ENCODE assay signal across 8 mouse cellular contexts in genomic region chr5:134316721-134317120, GRCm38 (mm10). TPM values are rescaled to one million over a fixed set of nuclear protein-coding genes. Genes with fewer than 3 reads are reported as not detected.
A peak's percentile ranks its signal among the peaks of the same experiment; 100 is the strongest.
DNase-seq lines count a peak whose midpoint lies in the region; ATAC-seq lines count a peak whose summit lies in the region.

No protein-coding gene starts in this region.

- H3K4me1 ChIP-seq in heart, embryonic 14.5 days (ENCODE audit: control insufficient read depth in 2 of 2, insufficient read depth in 2 of 2, low read length in 2 of 2): peaks cover 10 to 25% of the 10 kb centered on the region in 2 experiments
- peaks cover 25% of the 10 kb centered on the region for H3K4me1 ChIP-seq in hindbrain, embryonic 12.5 days
- H3K4me1 ChIP-seq in limb, embryonic 10.5 days: peaks cover 31% of the 10 kb centered on the region

- H3K27me3 ChIP-seq in heart, embryonic 14.5 days (ENCODE audit: control insufficient read depth, insufficient read depth, low read length): no peaks in the 10 kb centered on the region
- H3K27me3 ChIP-seq in hindbrain, embryonic 12.5 days: no peaks in the 10 kb centered on the region
- no peaks in the 10 kb centered on the region for H3K27me3 ChIP-seq in limb, embryonic 10.5 days (ENCODE audit: low read depth, poor library complexity, severe bottlenecking)

- no peak for ATAC-seq in heart, embryonic 14.5 days (ENCODE audit: insufficient number of reproducible peaks, insufficient read depth, low FRiP score, low read depth)
- ATAC-seq in hindbrain, embryonic 12.5 days (ENCODE audit: low FRiP score): no peak

- H3K36me3 ChIP-seq in heart, embryonic 14.5 days (ENCODE audit: control insufficient read depth, insufficient read depth, low read length): no peaks in the 10 kb centered on the region
- H3K36me3 ChIP-seq in hindbrain, embryonic 12.5 days: no peaks in the 10 kb centered on the region
- H3K36me3 ChIP-seq in limb, embryonic 10.5 days: peaks cover 5% of the 10 kb centered on the region

- H3K9ac ChIP-seq in heart, embryonic 14.5 days (ENCODE audit: low read length): no peak overlapping the region
- no peak overlapping the region for H3K9ac ChIP-seq in hindbrain, embryonic 12.5 days

- no peak for DNase-seq in heart, adult 18-20 months
- DNase-seq in adrenal gland, postnatal 14 days: peak; percentile 77
- no peak for DNase-seq in limb, embryonic 10.5 days (ENCODE audit: low spot score)
- no peak for DNase-seq in thymus, postnatal 10 days (ENCODE audit: low spot score in 2 of 2)
- DNase-seq in gastrocnemius, postnatal 25 days: no peak
- no peak for DNase-seq in cerebellum, postnatal 36 days

- no peak overlapping the region for H3K4me3 ChIP-seq in heart, embryonic 14.5 days (ENCODE audit: control insufficient read depth in 1 of 2, insufficient read depth in 1 of 2, low read depth in 1 of 2, low read length in 2 of 2)
- no peak overlapping the region for H3K4me3 ChIP-seq in hindbrain, embryonic 12.5 days
- no peak overlapping the region for H3K4me3 ChIP-seq in limb, embryonic 10.5 days

- no peaks in the 10 kb centered on the region for H3K9me3 ChIP-seq in heart, embryonic 14.5 days (ENCODE audit: control insufficient read depth, low read length)
- H3K9me3 ChIP-seq in hindbrain, embryonic 12.5 days (replicated peaks): no peaks in the 10 kb centered on the region
- no peaks in the 10 kb centered on the region for H3K9me3 ChIP-seq in limb, embryonic 10.5 days (replicated peaks)

- H3K4me2 ChIP-seq in heart, embryonic 14.5 days (ENCODE audit: low read length): peak overlapping the region; percentile 83; the same call in 1 of the 2 replicates
- peak overlapping the region; percentile 68; the same call in 1 of the 2 replicates for H3K4me2 ChIP-seq in hindbrain, embryonic 12.5 days (replicated peaks)

- H3K27ac ChIP-seq in heart, embryonic 14.5 days (replicated peaks in 1 of 2; ENCODE audit: control insufficient read depth in 1 of 2, insufficient read depth in 1 of 2, low read depth in 2 of 2, low read length in 2 of 2): peak overlapping the region; percentile 8 to 99; a peak in 2 of 4 replicates
- H3K27ac ChIP-seq in hindbrain, embryonic 12.5 days: peak overlapping the region; percentile 98
- peak overlapping the region; percentile 100; the same call in 1 of the 2 replicates for H3K27ac ChIP-seq in limb, embryonic 10.5 days

- WGBS in heart, embryonic 14.5 days: 47% methylated on average over 7 of the region's 7 CpGs
- 68% methylated on average over 7 of the region's 7 CpGs for WGBS in hindbrain, embryonic 12.5 days
- 81% methylated on average over 7 of the region's 7 CpGs for WGBS in limb, embryonic 10.5 days

RNA-seq across cellular contexts. Expression of gene Gtf2i, which starts 2.2 kb away (rescaled TPM):
- 131 and 132 TPM in 2 replicates for polyA plus RNA-seq in heart, embryonic 14.5 days (2014; fragmentation: Nextera tagmentation; extraction: Ambion mirVana)
- 100 to 1,000 TPM; 188 to 197 TPM for total RNA-seq in heart, adult 18-20 months (2021)
- 231 and 237 TPM in 2 replicates for total RNA-seq in adrenal gland, postnatal 14 days (2021)
- 242 and 254 TPM in 2 replicates for polyA plus RNA-seq in hindbrain, embryonic 12.5 days (2016; fragmentation: Nextera tagmentation; extraction: Ambion mirVana)
- 180 and 204 TPM in 2 replicates for polyA plus RNA-seq in limb, embryonic 10.5 days (2016; fragmentation: Nextera tagmentation; extraction: Ambion mirVana)
- total RNA-seq in gastrocnemius, postnatal 25 days (2021): 100 to 1,000 TPM; 102 to 106 TPM
